Mouse (Mus musculus): ENCODE data around the gene Ntf3. TPM values are rescaled to one million over a fixed set of nuclear protein-coding genes. Genes with fewer than 3 reads are reported as not detected.

The Ntf3 gene
- 10 to 100 TPM; 12.2 to 13.6 TPM for total RNA-seq (2021)
- long read RNA-seq, transcript Ntf3-203 (2 exons, 1,343 nt): major isoform, 9 of 10 reads
- long read RNA-seq, partial matches to known transcripts: 0 of 10 reads
- long read RNA-seq, other reads (novel, unspliced or antisense): 1 of 10 reads

GRCm38 (mm10) chr6:126166548-126167207, at the start of gene Ntf3:
TSS of gene Ntf3 (minus strand) at chr6:126166910.
- no peak for DNase-seq (ENCODE audit: low spot score in 2 of 2)

- no peak for DNase-seq (ENCODE audit: low spot score in 2 of 2)
These were observed 46.6 kb upstream of the Ntf3 start for GRCm38 (mm10) chr6:126213330-126213729.

GRCm38 (mm10) chr6:126203366-126203765, 36.7 kb upstream of the Ntf3 start:
- no peak for DNase-seq (ENCODE audit: low spot score in 2 of 2)

GRCm38 (mm10) chr6:126202959-126203358, 36.2 kb upstream of the Ntf3 start:
- no peak for DNase-seq (ENCODE audit: low spot score in 2 of 2)

- DNase-seq (ENCODE audit: low spot score in 2 of 2): no peak
These were observed 35.0 kb upstream of the Ntf3 start for GRCm38 (mm10) chr6:126201721-126202120.

- DNase-seq (ENCODE audit: low spot score in 2 of 2): no peak
These were observed 33.2 kb upstream of the Ntf3 start for GRCm38 (mm10) chr6:126199916-126200315.

- no peak for DNase-seq (ENCODE audit: low spot score in 2 of 2)
These were observed 28.1 kb upstream of the Ntf3 start for GRCm38 (mm10) chr6:126194760-126195159.

GRCm38 (mm10) chr6:126190218-126190871, 23.6 kb upstream of the Ntf3 start:
- no peak for DNase-seq (ENCODE audit: low spot score in 2 of 2)

GRCm38 (mm10) chr6:126187400-126187799, 20.7 kb upstream of the Ntf3 start:
- DNase-seq (ENCODE audit: low spot score in 2 of 2): no peak

- no peak for DNase-seq (ENCODE audit: low spot score in 2 of 2)
These were observed 19.4 kb upstream of the Ntf3 start for GRCm38 (mm10) chr6:126186116-126186515.

GRCm38 (mm10) chr6:126172071-126172470, 5.4 kb upstream of the Ntf3 start:
- DNase-seq (ENCODE audit: low spot score in 2 of 2): no peak

- no peak for DNase-seq (ENCODE audit: low spot score in 2 of 2)
These were observed 4.1 kb upstream of the Ntf3 start for GRCm38 (mm10) chr6:126170772-126171171.

GRCm38 (mm10) chr6:126167731-126168130, 1.0 kb upstream of the Ntf3 start:
- DNase-seq (ENCODE audit: low spot score in 2 of 2): peak in 1 of 2 experiments; percentile 67

GRCm38 (mm10) chr6:126167208-126167590, 489 bp upstream of the Ntf3 start:
- no peak for DNase-seq (ENCODE audit: low spot score in 2 of 2)

- DNase-seq (ENCODE audit: low spot score in 2 of 2): no peak
These were observed 1.0 kb downstream of the Ntf3 start for GRCm38 (mm10) chr6:126165591-126166155.

GRCm38 (mm10) chr6:126164781-126165180, 1.9 kb downstream of the Ntf3 start:
- peak in 1 of 2 experiments; percentile 31 for DNase-seq (ENCODE audit: low spot score in 2 of 2)

GRCm38 (mm10) chr6:126163861-126164755, 2.6 kb downstream of the Ntf3 start:
- peak in 1 of 2 experiments; percentile 18 for DNase-seq (ENCODE audit: low spot score in 2 of 2)

- peak in 1 of 2 experiments; percentile 61 for DNase-seq (ENCODE audit: low spot score in 2 of 2)
These were observed 3.5 kb downstream of the Ntf3 start for GRCm38 (mm10) chr6:126163181-126163621.

GRCm38 (mm10) chr6:126162351-126162758, 4.4 kb downstream of the Ntf3 start:
- peak in 1 of 2 experiments; percentile 51 for DNase-seq (ENCODE audit: low spot score in 2 of 2)

GRCm38 (mm10) chr6:126161571-126162340, 5.0 kb downstream of the Ntf3 start:
- DNase-seq (ENCODE audit: low spot score in 2 of 2): peak in 1 of 2 experiments; percentile 47

Data from layer of hippocampus, adult 18-20 months (tissue).